Mouse (Mus musculus) liver, embryonic 14.5 days (tissue): ENCODE results near the gene Cbll1. TPM values are rescaled to one million over a fixed set of nuclear protein-coding genes. Genes with fewer than 3 reads are reported as not detected.

Experiments used
- ATAC-seq: fragments of 200-750 bp; cut with Nextera tagmentation; 2 replicates; pipeline ENCODE4 v1.8.0; 2017; ENCODE audit warnings: moderate number of reproducible peaks, mild to moderate bottlenecking, moderate library complexity; ENCODE audit not compliant: insufficient read depth
- DNase-seq, 3 experiments: peaks; one replicate each; pipeline ENCODE4 v3.0.0-alpha.2; 2012 to 2013; ENCODE audit warnings: low read depth in 3 of 3, low spot score in 3 of 3
- H3K27ac ChIP-seq: fragments of 300-500 bp; sonication (generic); 2 replicates; pipeline ENCODE4 v1.5.1; 2014; ENCODE audit warnings: moderate library complexity, mild to moderate bottlenecking, control low read depth, inconsistent platforms
- H3K27me3 ChIP-seq: fragments of 300-500 bp; sonication (generic); 2 replicates; pipeline ENCODE4 v1.6.1; 2014; ENCODE audit warnings: mild to moderate bottlenecking, low read length, moderate library complexity; ENCODE audit not compliant: control insufficient read depth, insufficient read depth
- H3K36me3 ChIP-seq: fragments of 300-500 bp; sonication (generic); replicated peaks from 2 replicates; pipeline ENCODE4 v1.6.1; 2014; ENCODE audit warnings: low read depth; ENCODE audit not compliant: control insufficient read depth, insufficient read depth
- H3K4me1 ChIP-seq, 2 experiments: fragments of 200-500 bp in 1 of 2; fragments of 300-500 bp in 1 of 2; sonication (generic) in 1 of 2; replicated peaks; 2 replicates each; pipeline ENCODE4 v1.6.1; 2012 to 2014; ENCODE audit warnings: antibody characterized with exemption in 1 of 2, inconsistent platforms in 1 of 2, low read length in 1 of 2; ENCODE audit not compliant: control insufficient read depth in 2 of 2, insufficient read depth in 2 of 2
- H3K4me2 ChIP-seq: fragments of 300-500 bp; sonication (generic); 2 replicates; pipeline ENCODE4 v1.6.1; 2014; ENCODE audit warnings: low read depth, mild to moderate bottlenecking, control low read depth, moderate library complexity
- H3K4me3 ChIP-seq, 2 experiments: fragments of 200-500 bp in 1 of 2; fragments of 300-500 bp in 1 of 2; sonication (generic) in 1 of 2; 2 replicates each; pipeline ENCODE4 v1.5.1; 2012 to 2014; ENCODE audit warnings: low read depth in 2 of 2, low read length in 2 of 2, mild to moderate bottlenecking in 2 of 2, control low read depth in 1 of 2, inconsistent platforms in 1 of 2, moderate library complexity in 1 of 2; ENCODE audit not compliant: insufficient read depth in 1 of 2
- H3K9ac ChIP-seq: fragments of 300-500 bp; sonication (generic); replicated peaks from 2 replicates; pipeline ENCODE4 v1.6.1; 2014; ENCODE audit warnings: mild to moderate bottlenecking, control low read depth, moderate library complexity
- H3K9me3 ChIP-seq: fragments of 300-500 bp; sonication (generic); 2 replicates; pipeline ENCODE4 v1.6.1; 2016; ENCODE audit warnings: low read length, mixed read lengths; ENCODE audit not compliant: control insufficient read depth
- CTCF ChIP-seq: IDR thresholded peaks from 2 replicates; pipeline ENCODE4 v1.5.1; 2016; ENCODE audit warnings: antibody characterized with exemption, low read depth, control low read depth
- EP300 ChIP-seq: IDR thresholded peaks from 2 replicates; pipeline ENCODE4 v1.6.1; 2016; ENCODE audit warnings: antibody characterized with exemption, low read depth
- WGBS: fragments of 180-500 bp; shearing (Covaris S2); extraction: QIAGEN DNeasy Blood & Tissue Kit; methylation state at CpG from one replicate; pipeline ENCODE4 v1.1.7; 2014; ENCODE audit not compliant: insufficient replicate concordance; 5-methylcytosine and 5-hydroxymethylcytosine counted together
- polyA plus RNA-seq, 2 experiments: library from polyadenylated mRNA; depleted of rRNA in 1 of 2; stranded (reverse) in 1 of 2; unstranded in 1 of 2; fragments of >200 nt; fragmentation: Nextera tagmentation in 1 of 2; extraction: Ambion mirVana in 1 of 2; gene quantifications; 2 replicates each; pipeline versions ENCODE4 v1.2.1 to v1.2.3; 2012 to 2014

The Cbll1 gene
- polyA plus RNA-seq, 2 experiments, result 2.7 to 7.0 TPM

DNA sequence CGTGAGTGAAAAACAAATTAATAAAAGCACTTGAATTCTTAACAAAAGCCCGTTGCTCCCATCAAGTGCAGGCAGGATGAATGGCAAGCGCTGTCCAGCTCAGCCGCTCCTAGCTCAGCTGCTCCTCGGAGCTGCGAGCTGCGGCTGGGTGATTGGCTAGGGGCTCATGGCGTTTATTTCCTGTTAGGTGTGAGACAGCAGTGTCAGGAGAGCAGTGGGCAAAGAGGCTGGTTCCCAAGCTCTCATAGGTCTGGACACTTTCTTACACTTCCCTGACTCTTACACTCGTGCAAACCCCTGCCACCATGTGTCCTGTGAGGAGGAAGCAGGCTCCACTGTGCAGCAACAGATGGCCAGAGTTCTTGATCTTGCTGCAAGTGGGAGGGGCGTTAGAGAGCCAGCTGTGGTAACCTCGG is 55.3 kb downstream of the Cbll1 start:
- Histone ChIP-seq H3K9ac (no peak overlapping the region), H3K36me3 (no peaks in the 10 kb centered on the region), H3K4me1 (no peaks in the 10 kb centered on the region), H3K4me3 (no peak overlapping the region), H3K27ac (no peak overlapping the region), H3K9me3 (no peaks in the 10 kb centered on the region), H3K27me3 (no peaks in the 10 kb centered on the region; the same call in 1 of the 2 replicates), H3K4me2 (peak overlapping the region; percentile 28; the same call in 1 of the 2 replicates)
- DNase-seq, result peak in 1 of 3 experiments; percentile 4
- TF ChIP-seq CTCF, result no peak
- TF ChIP-seq EP300, result no peak
- WGBS, result 3% methylated on average over 11 of the region's 11 CpGs
- no peak for ATAC-seq

GRCm38 (mm10) chr12:31439612-31440011 is 59.8 kb downstream of the Cbll1 start:
- DNase-seq (no peak), ATAC-seq (no peak)
- Histone ChIP-seq H3K27me3 (no peaks in the 10 kb centered on the region; the same call in 1 of the 2 replicates), H3K9me3 (no peaks in the 10 kb centered on the region), H3K4me2 (no peak overlapping the region), H3K27ac (no peak overlapping the region), H3K4me1 (no peaks in the 10 kb centered on the region), H3K9ac (no peak overlapping the region), H3K4me3 (no peak overlapping the region), H3K36me3 (no peaks in the 10 kb centered on the region)
- TF ChIP-seq EP300 (no peak), CTCF (no peak)
- WGBS, result 54% methylated on average over 2 of the region's 2 CpGs

DNA sequence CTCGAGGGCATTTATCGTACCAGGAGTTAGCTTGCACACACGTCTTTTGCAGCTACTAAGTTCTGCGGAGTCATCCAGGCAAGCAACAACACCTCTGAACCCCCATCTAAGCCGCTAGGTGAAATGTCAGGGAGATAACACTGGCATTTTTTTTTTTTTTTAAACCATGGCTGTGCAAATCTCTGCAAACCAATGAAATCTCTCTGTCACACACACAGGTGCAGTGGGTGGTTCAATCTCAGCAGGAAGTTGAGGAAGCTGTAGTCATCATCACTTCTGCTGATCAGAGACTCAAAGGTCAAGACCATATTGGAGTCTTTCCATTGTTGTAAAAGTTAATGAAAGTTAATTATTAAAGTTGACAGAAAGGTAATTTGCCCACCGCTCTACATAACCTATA is 61.6 kb downstream of the Cbll1 start:
- no peaks in the 10 kb centered on the region for H3K27me3 ChIP-seq
- H3K9ac ChIP-seq, result no peak overlapping the region
- no peak overlapping the region for H3K4me3 ChIP-seq
- H3K4me1 ChIP-seq, result no peaks in the 10 kb centered on the region
- no peaks in the 10 kb centered on the region for H3K36me3 ChIP-seq
- DNase-seq (no peak), ATAC-seq (no peak)
- TF ChIP-seq CTCF, result no peak
- TF ChIP-seq EP300, result no peak
- whole genome bisulfite sequencing, result 50% methylated on average over 6 of the region's 6 CpGs
- no peak overlapping the region for H3K4me2 ChIP-seq
- no peak overlapping the region for H3K27ac ChIP-seq
- H3K9me3 ChIP-seq, result no peaks in the 10 kb centered on the region

Other genes starting within 250 kb of the Cbll1 start
- gene Lamb1, start 234.4 kb downstream of the Cbll1 start, polyA plus RNA-seq (2012; rRNA removed), result 1.7 and 2.6 TPM in 2 replicates
- 1.9 and 2.3 TPM in 2 replicates for gene Lamb1, start 234.4 kb downstream of the Cbll1 start, polyA plus RNA-seq (2014; fragmentation: Nextera tagmentation; extraction: Ambion mirVana)
- 19.0 and 37.8 TPM in 2 replicates for gene Dld, start 148.2 kb downstream of the Cbll1 start, polyA plus RNA-seq (2012; rRNA removed)
- 81.9 and 83.4 TPM in 2 replicates for gene Dld, start 148.2 kb downstream of the Cbll1 start, polyA plus RNA-seq (2014; fragmentation: Nextera tagmentation; extraction: Ambion mirVana)
- gene Slc26a3, start 108.7 kb downstream of the Cbll1 start, polyA plus RNA-seq (2012; rRNA removed), result 0.01 and 0.02 TPM in 2 replicates
- 0.18 TPM in 1 of 2 replicates, not detected in the other for gene Slc26a3, start 108.7 kb downstream of the Cbll1 start, polyA plus RNA-seq (2014; fragmentation: Nextera tagmentation; extraction: Ambion mirVana)
- not detected in 2 replicates for gene Slc26a4, start 60.4 kb upstream of the Cbll1 start, polyA plus RNA-seq (2012; rRNA removed)
- gene Slc26a4, start 60.4 kb upstream of the Cbll1 start, polyA plus RNA-seq (2014; fragmentation: Nextera tagmentation; extraction: Ambion mirVana), result not detected in 2 replicates
- 4.8 and 8.5 TPM in 2 replicates for gene Bcap29, start 135.0 kb upstream of the Cbll1 start, polyA plus RNA-seq (2012; rRNA removed)
- gene Bcap29, start 135.0 kb upstream of the Cbll1 start, polyA plus RNA-seq (2014; fragmentation: Nextera tagmentation; extraction: Ambion mirVana), result 29.7 and 32.8 TPM in 2 replicates
- gene Dus4l, start 155.2 kb upstream of the Cbll1 start, polyA plus RNA-seq (2012; rRNA removed), result 2.4 and 5.1 TPM in 2 replicates
- gene Dus4l, start 155.2 kb upstream of the Cbll1 start, polyA plus RNA-seq (2014; fragmentation: Nextera tagmentation; extraction: Ambion mirVana), result 3.7 and 4.9 TPM in 2 replicates
- gene Cog5, start 155.3 kb upstream of the Cbll1 start, polyA plus RNA-seq (2012; rRNA removed), result 4.9 and 6.0 TPM in 2 replicates
- gene Cog5, start 155.3 kb upstream of the Cbll1 start, polyA plus RNA-seq (2014; fragmentation: Nextera tagmentation; extraction: Ambion mirVana), result 7.8 and 9.0 TPM in 2 replicates
- 0.01 TPM in 1 of 2 replicates, not detected in the other for gene Gpr22, start 214.3 kb upstream of the Cbll1 start, polyA plus RNA-seq (2012; rRNA removed)
- gene Gpr22, start 214.3 kb upstream of the Cbll1 start, polyA plus RNA-seq (2014; fragmentation: Nextera tagmentation; extraction: Ambion mirVana), result 0.04 and 0.10 TPM in 2 replicates